Mouse (Mus musculus): ENCODE data around the gene Atg7. TPM values are rescaled to one million over a fixed set of nuclear protein-coding genes. Genes with fewer than 3 reads are reported as not detected.
A peak's percentile ranks its signal among the peaks of the same experiment; 100 is the strongest.
"Not testable (repeated sequence)": the region's sequence is repeated elsewhere in the genome, so short reads cannot be mapped to it uniquely, and the experiment has no call there.

Atg7 gene
- polyA plus RNA-seq (2017; shearing (Covaris generic)), result 10 to 100 TPM; 29.7 to 39.8 (median 30.4) TPM

DNA sequence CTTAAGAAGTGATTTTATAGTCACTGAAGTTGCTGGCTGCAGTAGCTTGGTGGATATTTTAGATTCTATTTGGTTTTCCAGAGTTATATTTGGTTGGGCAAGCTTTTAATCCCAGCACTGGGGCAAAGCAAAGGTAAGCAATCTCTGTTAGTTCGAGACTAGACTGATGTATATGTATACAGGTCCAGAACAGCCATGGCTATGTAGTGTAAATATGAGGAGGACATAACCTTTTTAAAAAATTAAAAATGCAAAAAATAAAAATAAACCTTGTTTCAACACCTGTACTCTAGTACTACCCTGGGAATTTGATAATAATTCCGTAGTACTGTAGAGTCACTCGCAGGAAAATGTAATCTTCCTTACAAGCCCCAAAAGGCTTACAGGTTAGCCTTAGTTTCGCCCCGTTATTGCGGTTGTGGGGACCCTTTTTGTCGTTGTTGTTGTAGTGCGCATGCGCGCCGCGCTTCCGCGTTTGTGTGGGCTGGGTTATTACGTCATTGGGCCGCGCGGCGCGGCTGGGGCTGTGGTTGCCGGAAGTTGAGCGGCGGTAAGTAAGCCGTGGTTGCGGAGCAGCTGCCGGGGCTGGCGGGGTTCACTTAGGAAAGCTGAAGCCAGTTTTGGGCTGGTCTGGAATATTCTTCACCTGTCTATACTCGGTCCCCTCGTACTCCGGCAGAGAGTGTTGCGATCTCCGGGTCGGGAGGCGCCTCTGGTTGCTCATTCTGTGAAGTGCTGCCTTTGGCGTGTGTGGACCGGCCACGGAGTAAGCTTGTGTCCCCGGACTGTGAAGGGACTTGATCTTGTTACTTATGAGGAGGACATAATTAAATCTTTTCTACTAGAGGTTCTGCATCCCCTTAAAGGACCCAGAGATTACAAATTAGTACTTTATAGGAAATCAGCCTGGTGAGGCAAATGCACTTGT lies at the start of gene Atg7:
Gene Atg7, plus strand, starts transcription at position 497 of the 928 bp plus-strand sequence.
- ATAC-seq, result peak; percentile 93

DNA sequence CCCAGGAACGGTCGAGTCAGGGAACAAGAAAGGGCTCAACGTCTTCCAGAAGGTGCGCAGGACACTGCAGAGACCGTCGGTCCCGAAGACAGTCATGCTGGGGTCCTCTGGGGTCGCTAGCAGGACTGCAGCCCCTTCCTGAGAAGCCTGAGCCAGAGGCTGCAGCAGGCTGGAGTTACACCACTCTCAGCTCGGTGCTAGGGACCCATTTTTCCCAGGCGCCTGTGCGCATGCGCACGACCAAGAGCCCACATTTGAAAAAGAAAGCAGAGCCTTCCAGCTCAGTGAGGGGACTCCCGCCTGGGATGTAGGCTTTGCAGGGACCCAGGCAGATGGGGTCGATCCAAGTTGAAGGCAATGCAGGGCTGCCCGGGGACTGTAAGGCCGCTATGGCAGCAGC lies 28.8 kb upstream of the Atg7 start:
- ATAC-seq, result not testable (repeated sequence)

DNA sequence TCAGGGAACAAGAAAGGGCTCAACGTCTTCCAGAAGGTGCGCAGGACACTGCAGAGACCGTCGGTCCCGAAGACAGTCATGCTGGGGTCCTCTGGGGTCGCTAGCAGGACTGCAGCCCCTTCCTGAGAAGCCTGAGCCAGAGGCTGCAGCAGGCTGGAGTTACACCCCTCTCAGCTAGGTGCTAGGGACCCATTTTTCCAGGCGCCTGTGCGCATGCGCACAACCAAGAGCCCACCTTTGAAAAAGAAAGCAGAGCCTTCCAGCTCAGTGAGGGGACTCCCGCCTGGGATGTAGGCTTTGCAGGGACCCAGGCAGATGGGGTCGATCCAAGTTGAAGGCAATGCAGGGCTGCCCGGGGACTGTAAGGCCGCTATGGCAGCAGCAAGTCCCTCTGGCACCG lies 9.0 kb upstream of the Atg7 start:
- not testable (repeated sequence) for ATAC-seq

DNA sequence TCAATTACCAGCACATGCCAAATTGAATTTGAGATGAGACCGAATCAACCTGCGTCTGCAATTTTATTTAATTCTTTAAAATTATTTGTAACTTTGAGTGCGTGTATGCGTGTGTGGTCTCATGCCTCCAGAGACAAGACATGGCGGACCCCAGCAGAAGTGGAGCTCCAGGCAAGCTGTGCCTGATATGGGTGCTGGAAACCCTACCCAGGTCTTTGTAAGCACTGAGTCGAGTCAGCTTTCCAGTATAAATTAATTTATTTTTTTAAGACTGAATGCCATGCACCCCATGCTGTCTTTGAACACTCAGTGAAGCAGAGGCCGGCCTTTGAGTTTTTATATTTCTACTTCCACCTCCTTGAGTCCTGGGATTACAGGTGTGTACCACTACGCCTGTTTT lies 819 bp downstream of the Atg7 start:
- peak; percentile 1 for ATAC-seq

DNA sequence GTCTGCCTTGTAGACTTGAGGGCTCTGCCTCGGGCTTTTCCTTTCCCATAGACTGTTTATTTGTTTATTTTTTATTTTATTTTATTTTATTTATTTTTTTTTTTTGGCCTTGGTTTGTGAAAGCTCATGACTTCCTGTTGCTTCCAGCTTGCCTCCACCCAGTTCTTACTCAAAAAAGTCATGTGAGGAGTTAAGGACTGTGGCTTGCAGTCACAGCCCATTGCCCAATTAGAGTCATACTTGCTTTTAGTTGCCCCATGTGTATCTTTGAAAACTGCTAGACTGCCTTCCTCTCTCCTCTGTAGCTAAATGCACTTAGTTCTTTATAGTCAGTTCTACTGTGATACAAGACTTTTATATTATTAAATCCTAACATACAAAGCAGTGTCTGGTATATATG lies 1.6 kb downstream of the Atg7 start:
- no peak for ATAC-seq

DNA sequence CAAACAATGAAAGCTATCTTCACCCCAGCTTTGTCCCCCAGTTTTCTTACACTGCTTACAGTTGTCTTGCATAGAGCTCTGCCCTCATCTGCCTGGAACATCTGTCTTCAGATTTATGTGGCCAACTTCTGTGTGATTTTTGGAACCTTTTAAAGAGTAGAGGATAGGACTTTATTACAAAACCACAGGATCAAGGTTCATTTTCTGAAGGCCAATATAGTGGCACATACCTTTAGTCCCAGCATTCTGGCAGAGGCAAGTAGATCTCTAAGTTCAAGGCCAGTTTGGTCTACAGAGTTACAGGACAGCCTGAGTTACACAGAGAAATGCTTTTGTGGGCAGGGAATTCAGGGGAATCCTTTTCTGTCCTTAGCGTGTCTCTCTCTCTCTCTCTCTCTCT lies 3.3 kb downstream of the Atg7 start:
- no peak for ATAC-seq

DNA sequence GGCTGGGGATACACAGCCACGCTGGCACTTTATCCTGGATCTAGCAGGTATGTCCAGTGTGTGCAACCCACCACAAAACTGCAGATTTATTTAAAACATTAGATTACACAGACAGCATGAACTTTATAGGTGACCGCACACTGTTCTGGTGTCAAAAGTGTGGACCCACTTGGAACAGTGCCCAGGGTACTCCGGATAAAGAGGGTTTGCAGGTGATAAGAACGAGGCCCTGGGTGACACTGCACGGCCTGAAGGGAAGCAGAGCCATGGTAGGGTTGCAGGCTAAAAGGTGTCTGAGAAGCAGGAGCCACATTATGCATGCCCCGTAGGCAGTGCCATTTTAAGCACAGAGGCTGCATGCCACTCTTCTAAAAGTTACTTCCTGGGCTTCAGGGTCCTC lies 4.1 kb downstream of the Atg7 start:
- no peak for ATAC-seq

DNA sequence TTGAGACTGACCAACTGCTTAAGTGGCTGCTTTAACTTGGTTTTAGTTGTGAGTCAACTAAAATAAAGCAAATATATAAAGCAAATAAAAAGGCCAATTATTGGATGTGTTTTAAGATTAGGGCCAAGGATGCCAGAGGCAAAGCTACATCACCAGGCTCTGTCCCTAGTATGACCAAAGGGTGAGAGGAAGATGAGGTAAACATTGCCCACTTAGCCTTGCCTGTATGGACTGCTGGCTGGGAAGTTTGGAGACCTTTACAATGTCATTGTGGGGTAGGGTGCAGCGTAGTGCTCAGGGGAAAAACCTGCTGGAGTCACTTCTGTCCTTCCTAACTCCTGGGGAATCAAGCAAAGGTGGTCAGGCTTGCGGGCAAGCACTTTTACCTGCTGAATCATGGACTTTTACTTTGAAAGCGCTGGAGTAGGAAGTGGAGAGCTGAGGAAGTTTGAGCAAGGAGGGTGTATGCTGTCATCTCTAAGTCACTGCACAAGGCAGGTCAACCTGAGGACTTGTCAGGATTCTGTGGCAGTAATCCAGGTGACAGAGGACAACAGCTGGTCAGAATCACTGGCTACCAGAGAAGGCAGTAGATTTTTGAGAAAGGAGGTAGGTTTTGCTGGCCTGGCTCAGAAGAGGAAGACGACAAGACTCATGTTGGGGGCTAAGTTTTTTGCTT lies 5.6 kb downstream of the Atg7 start:
- ATAC-seq, result no peak

DNA sequence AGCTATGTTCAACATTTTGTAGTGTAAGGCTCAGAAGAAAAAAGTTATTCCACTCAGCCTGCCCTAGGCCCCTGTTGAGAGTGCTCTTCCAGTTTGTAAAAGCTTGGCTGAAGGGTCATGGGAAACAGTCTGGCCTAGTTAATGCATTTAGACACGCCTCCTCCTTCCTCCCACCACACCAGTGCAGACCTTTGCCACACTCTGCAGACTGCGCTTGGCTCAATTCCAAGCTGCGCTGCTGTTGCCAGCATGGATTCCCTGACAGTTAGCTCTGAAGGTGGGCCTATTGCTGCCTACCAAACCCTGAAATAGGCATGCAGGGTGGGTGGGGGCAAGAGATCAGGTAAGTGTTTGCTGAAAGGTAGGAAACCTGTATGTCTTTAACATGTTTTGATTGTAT lies 9.3 kb downstream of the Atg7 start:
- ATAC-seq, result no peak

DNA sequence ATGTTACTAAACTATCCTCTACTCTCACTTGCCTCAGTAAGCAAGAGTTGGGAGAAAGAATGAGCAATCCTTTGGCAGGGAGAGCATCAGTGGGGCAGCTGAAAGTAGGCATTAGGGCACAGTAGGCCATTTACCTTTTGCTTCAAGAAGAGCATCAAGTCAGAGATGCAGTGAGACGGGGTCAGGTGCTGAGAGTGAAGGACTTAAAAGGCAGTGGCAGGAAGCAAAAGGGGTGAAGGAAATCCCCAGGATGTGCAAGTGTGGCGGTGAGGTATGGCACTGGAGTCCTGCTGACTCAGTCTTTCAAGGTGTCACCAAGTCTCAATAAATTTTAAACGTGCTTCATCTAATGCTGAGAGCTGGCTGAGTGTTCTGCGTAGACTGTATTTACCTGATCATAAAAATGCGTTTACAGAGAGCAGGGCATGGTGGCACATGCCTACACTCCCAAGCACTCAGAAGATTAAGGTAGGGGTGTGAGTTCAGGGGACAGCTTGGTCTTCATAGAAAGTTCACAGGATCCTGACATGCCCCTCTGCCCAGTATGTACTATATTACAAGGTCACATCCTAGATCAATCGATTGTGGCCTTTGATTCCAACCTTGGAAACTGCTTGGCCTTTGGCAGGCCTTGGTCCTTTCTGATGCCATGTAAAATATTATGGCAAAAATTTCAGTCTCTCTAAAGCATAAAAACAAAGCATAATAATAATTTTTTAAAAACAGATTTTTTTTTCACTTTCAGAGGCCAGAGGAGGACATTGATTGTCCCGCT lies 14.1 kb downstream of the Atg7 start:
- peak; percentile 90 for ATAC-seq

DNA sequence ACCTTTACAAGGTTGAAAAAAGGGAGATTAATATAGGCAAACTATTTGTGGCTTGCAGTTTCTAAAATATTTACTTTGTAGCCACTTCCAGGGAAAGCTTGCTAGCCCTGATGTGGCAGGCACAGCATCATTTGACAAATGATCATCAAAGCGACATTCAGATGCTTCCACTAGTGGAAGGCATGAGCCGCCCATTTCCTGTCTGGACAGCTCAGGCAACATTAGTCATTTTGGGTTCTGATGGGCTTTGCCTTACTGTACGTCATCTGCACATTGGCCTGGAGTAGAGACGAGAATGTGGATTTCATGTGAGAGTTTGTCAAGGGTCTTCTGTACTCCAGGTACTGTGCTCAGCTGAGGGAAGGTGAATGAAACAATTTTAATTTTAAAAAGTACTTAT lies 14.9 kb downstream of the Atg7 start:
- peak; percentile 29 for ATAC-seq

DNA sequence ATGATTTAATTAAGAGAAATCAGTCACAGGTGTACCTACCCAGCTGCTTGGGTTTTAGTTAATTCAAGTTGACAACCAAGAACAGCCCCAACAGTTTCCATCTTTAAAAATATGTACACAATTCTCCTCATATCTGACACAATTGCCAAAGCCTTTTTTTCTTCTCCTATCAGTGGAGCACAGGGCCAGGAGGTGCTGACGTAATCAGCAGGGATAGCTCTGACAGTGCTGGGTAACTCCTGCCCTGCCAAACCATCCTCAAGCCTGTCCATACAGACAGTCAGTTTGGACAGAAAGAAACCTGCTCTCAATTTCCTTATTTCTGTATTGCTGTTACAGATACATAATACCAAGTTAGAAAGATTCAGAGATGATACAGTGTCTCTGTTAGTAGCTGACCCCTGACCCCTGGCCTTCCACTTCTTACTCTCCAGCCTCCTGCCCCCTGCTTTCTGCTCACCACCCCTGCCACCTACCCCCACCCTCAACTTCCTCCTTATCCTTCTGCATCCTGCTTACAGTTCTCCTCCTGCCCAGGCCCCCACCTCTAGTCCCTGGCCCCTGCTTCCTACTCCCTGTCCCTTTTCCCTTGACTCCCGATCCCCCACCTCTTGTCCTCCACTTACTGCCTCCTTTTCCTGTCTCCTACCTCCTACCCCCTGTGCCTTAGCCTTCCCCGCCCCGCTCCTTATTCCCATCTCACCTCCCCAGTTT lies 16.5 kb downstream of the Atg7 start:
- no peak for ATAC-seq

DNA sequence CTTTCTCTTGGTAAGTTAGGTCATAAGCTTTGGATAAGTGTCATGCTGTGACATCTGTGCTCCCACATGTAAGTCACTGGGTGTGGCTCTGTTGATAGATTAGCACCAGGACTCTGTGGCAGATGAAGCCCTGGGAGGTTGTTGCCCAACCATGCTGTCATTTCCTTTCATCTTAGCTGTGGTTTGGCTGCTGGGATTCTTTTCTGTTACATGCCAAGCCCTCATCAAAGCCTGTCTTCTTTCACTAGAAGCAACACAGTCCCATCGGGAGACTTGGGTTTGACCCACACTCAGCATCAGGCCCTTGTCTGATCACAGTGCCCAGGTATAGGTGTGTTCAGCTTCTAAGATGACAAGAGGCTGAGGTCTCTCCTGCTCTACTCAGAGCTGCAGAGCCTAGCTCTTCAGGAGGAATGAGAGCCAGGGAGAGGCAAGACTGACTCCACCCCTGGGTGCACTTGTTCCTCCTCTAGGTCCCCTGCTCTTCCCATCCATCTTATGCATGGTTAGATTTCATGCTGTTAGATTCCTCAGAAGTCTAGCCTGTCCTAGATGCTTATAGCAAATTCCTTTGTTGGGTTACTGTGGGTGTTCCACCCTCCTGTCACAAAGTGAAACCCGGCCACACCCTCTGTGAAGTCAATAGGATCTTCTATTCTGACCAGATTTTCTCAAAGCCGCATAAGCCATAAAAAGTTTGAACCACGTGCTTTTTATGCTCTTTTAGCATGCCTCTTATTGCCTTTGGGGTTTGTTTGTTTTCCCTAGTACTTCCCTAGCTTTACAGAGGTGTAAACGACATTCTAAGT lies 17.3 kb downstream of the Atg7 start:
- ATAC-seq, result peak; percentile 38

DNA sequence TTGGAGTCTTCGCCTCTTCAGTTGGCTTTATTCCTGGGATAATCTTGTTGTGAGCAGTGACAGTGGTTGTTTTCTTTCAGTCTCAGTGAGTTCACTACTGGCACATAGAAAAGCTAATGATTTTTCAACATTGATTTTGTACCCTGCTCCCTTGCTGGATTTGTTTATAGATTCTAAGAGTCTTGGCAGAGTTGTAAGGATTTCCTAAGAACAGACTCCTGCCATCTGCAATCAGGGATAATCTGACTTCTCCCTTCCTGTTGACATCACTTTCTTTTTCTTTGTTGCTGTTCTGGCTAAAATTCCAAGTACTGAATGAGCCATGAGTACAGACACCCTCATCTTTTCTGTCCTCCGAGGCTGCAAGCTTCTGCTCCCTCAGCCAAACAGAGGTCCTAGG lies 20.8 kb downstream of the Atg7 start:
- ATAC-seq, result no peak

DNA sequence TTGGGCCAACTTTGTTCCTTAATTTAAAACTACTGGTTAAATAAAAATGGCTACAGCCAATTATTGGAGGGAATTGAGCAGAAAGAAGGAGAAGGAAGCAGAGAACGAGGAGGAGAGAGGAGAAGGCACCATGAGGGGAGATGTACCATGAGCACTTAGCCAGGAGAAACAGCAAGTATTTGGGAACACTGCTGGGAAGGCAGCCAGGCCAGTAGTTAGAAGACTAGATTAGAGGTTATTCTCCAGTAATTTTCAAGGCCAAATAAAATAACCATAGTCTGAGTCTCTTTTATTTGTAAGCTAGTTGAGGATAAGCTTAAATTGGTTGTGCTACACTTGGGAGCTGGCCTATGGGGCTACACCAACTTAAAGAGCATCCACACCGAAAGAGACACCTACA lies 21.8 kb downstream of the Atg7 start:
- ATAC-seq, result no peak

DNA sequence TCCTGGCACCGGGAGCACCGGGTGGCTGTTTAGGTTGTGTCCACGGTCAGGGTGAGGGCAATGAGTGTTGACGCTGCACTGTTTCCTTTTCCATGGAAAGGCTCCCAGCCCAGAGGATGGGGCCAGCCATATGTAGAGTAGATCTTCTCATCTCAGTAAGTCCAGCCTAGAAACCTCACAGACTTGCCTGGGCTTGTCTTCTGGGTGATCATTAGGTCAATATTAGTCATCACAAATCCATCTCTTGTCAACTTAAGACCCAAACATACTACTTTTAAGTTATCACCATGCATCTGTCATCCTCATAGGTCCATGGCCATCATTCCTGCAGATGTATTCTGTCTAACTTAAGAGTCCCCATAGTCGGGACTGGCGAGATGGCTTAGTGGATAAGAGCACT lies 24.6 kb downstream of the Atg7 start:
- no peak for ATAC-seq

DNA sequence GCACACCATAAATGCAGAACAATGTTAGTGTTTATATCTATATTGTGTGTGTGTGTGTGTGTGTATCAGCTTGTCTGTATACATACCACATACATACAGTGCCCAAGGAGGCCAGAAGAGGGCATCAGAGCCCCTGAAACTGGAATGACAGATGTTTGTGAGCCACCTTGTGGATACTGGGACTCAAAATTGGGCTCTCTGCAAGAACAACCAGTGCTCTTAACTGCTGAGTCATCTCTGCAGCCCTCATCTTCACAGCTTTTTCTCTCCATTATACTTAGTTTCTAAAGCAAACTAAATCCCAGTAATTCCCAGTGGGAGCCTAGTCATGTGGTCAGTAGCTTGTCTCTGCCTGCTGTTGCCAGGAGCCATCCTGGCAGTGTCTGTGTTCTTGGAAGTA lies 31.9 kb downstream of the Atg7 start:
- no peak for ATAC-seq

DNA sequence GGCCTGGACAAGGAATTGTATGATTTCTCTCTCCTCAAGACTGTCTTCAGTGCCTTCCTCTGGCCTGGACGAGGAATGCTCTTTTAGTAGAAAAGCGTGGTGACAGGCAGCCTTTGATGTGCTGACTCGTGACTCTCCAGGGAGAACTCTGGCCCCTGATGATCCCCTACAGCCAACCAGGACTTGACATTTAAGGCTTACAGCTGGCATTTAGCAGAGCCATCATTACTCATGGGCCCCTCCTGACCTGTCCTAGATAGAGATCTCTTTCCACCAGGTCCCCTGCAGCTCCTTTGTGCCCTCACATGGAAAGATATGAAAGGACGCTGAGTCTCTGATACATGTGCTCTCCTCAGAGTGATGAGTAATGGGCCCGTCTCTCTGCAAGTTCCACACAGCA lies 33.2 kb downstream of the Atg7 start:
- ATAC-seq, result no peak

DNA sequence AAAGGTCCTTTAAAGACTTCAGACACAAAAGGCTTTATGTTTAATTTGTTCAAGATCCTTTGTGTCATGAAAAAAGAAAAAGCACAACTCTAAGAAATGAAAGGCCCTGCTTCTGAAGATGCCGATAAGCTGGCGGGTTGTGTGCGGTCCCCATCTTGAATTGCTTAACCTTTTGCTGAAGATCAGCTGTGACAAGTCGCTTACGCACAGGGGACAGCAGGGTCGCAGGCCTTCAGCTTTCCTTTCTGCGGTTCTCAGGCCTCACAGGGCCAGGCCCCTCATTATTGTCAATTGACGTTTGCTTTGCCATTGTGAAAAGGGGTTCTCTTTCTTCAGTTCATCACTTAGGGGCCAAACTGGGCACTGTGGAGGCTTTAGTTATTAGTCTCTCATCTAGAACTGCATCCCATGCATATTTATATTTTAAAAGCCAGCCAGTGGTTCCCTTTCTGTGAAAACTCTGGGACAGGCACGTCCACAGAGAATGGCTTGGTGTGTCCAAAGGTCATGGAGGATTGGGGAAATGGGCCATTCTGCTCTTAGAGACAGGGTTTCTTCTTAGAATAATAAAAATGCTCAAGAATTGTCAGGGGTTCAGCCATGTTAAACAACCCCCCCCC lies 39.3 kb downstream of the Atg7 start:
- ATAC-seq, result no peak

DNA sequence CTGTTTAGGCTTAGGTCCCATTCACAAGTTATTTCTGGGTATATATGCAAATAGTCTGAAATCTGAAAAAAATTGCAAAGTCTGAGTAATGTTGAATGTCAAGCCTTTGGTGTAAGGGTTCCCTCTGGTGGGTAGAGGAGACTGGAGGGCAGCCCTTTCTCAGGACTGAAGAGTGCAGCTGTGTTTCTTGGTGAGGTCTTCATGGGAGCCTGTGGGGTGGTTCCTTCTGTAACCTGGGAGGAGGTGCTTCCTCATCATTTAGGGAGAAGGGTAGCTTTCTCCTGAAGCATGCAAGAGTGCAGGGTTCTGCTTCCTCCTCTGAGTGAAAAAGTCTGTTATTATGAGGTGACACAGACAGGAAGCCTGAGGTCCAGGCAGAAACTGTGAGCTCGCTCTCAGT lies 40.8 kb downstream of the Atg7 start:
- ATAC-seq, result no peak

DNA sequence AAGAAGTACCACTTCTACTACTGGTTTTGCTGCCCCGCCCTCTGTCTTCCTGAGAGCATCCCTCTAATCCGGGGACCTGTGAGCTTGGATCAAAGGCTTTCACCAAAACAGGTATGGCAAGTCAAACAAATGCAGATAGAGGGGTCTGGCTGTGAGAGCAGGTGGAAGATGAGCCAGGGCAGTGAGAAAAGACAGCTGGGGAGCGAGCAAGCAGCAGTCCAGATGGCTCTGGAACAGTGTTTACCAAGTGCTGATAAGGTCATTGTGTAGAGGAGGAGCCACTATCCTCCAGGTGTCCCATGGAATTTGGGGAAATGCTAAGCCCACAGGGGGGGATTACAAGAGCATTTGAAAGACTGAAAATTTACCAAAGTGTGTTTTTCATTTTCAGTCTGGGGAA lies 41.5 kb downstream of the Atg7 start:
- ATAC-seq, result no peak
